Mouse (Mus musculus): ENCODE results near the gene Dnajc22. TPM values are rescaled to one million over a fixed set of nuclear protein-coding genes. Genes with fewer than 3 reads are reported as not detected.
A peak's percentile ranks its signal among the peaks of the same experiment; 100 is the strongest.

Dnajc22 gene
- polyA plus RNA-seq, 1 experiment from 2014 or later = 0.56 TPM

DNA sequence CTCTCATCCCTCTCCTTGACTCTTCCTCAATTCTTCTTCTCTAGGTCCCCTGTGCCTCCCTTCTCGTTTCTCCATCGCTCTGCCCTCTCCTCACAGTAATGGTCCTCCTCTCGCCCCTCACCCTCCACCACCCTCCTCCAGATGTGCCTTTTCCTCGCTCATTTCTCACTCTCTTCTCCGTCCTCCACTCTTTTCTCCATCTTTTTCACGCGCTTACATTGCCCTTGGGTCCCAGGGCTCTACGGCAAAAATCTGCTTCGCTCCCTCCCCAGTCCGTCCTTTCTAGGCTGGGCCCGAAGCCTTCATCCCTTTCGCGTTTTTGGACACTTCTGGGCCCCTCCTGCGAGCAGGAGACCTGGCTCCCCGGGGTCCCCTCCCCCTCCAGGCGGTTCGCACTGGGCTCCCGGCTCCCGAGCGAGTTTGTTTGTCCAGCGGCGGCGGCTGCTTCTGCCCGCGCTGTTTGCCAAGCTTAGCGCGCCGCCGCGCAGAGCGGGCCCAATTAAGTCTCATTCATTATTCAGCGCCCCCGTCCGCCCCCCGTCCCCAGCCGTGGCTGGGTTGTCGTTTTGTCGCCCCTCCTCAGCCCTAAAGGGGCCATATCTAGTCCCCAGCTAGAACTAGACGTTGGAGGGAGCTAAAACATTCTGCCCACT lies 5.0 kb downstream of the Dnajc22 start:
- Histone ChIP-seq H3K4me3 (ENCODE audit: low read depth, low read length) (peak overlapping the region; percentile 34), H3K27me3 (ENCODE audit: control insufficient read depth, insufficient read depth, low read length) (peaks cover 58% of the 10 kb centered on the region), H3K36me3 (replicated peaks; ENCODE audit: control insufficient read depth, insufficient read depth, low read depth, low read length) (no peaks in the 10 kb centered on the region), H3K9ac (replicated peaks; ENCODE audit: low read length) (peak overlapping the region; percentile 22), H3K4me1 (ENCODE audit: control insufficient read depth, insufficient read depth, low read length) (peaks cover 21% of the 10 kb centered on the region), H3K9me3 (replicated peaks; ENCODE audit: control insufficient read depth, low read length) (no peaks in the 10 kb centered on the region), H3K27ac (replicated peaks; ENCODE audit: low read depth, low read length) (no peak overlapping the region), H3K4me2 (ENCODE audit: low read depth, low read length) (peak overlapping the region; percentile 67)
- WGBS = 1% methylated on average over 39 of the region's 39 CpGs
- DNase-seq (ENCODE audit: low spot score) = peak; percentile 49
- ATAC-seq (replicated peaks; ENCODE audit: insufficient number of reproducible peaks, low FRiP score, low TSS enrichment, low read depth) = no peak

DNA sequence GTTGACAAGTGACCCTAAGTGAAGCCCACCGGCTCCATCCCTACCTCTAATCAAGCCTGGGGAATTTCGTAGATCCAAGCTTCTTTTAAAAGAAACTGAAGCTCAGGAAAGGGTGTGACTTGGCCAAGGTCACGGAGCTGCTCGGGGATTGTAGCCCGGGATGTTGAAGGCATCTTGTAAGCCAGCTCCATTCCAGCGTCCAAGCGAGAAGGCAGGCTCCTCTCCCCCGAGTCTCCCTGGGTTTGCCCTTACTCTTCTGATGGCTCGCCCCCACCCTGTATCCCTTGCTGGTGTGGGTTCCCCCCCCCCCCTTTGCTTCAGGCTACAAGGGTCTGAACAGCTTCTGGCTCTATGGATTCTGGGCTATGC lies 5.5 kb downstream of the Dnajc22 start:
- DNase-seq (ENCODE audit: low spot score) (peak; percentile 27), ATAC-seq (replicated peaks; ENCODE audit: insufficient number of reproducible peaks, low FRiP score, low TSS enrichment, low read depth) (no peak)
- Histone ChIP-seq H3K36me3 (replicated peaks; ENCODE audit: control insufficient read depth, insufficient read depth, low read depth, low read length) (no peaks in the 10 kb centered on the region), H3K4me2 (ENCODE audit: low read depth, low read length) (peak overlapping the region; percentile 67; the same call in 1 of the 2 replicates), H3K27me3 (ENCODE audit: control insufficient read depth, insufficient read depth, low read length) (peaks cover 53% of the 10 kb centered on the region), H3K9me3 (replicated peaks; ENCODE audit: control insufficient read depth, low read length) (no peaks in the 10 kb centered on the region), H3K27ac (replicated peaks; ENCODE audit: low read depth, low read length) (no peak overlapping the region), H3K4me1 (ENCODE audit: control insufficient read depth, insufficient read depth, low read length) (peaks cover 21% of the 10 kb centered on the region), H3K4me3 (ENCODE audit: low read depth, low read length) (peak overlapping the region; percentile 34; the same call in 1 of the 2 replicates), H3K9ac (replicated peaks; ENCODE audit: low read length) (no peak overlapping the region)
- 2% methylated on average over 9 of the region's 9 CpGs for WGBS

DNA sequence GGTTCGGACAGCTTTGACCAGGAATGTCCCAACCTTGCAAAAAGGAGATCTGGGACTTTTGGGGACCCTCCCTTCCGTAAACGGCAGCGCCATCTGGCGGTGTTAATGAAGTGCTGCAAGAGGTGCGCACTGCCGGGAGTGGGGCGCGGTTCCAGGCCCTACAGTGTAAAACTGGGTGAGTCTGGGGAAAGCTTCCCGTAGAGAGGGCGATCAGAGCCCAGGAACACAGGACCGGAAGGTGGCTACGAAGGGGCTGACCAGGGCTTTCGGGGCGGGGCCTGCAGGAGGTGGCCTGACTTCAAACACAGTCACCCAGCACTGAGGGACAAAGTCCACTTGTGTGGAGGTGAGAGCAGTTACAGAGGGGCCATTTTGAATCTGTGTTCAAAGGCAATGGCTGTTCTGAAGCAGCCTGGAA lies 6.2 kb downstream of the Dnajc22 start:
- peaks cover 21% of the 10 kb centered on the region for H3K4me1 ChIP-seq (ENCODE audit: control insufficient read depth, insufficient read depth, low read length)
- DNase-seq (ENCODE audit: low spot score) = peak; percentile 77

DNA sequence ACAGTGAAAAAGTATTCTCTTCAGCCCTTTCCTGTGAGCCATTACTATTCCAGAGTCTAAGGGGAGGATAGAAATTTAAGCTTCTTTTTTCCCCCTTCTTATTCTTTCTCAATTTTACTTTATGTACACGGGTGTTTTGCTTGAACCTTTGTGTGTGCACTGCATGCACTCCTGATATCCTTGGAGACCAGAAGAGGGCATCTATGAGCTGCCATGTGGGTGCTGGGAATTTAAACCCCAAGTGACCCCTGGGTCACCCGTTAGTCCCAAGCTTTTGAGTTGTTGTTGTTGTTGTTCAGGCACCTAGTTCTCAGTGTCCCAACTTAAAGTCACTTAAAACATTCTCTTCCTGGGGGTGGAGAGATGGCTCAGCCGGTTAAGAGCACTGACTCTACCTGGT lies 7.0 kb downstream of the Dnajc22 start:
- Histone ChIP-seq H3K27ac (replicated peaks; ENCODE audit: low read depth, low read length) (no peak overlapping the region), H3K4me2 (ENCODE audit: low read depth, low read length) (no peak overlapping the region), H3K27me3 (ENCODE audit: control insufficient read depth, insufficient read depth, low read length) (peaks cover 45% of the 10 kb centered on the region), H3K36me3 (replicated peaks; ENCODE audit: control insufficient read depth, insufficient read depth, low read depth, low read length) (no peaks in the 10 kb centered on the region), H3K4me3 (ENCODE audit: low read depth, low read length) (no peak overlapping the region), H3K4me1 (ENCODE audit: control insufficient read depth, insufficient read depth, low read length) (peaks cover 18% of the 10 kb centered on the region), H3K9me3 (replicated peaks; ENCODE audit: control insufficient read depth, low read length) (no peaks in the 10 kb centered on the region), H3K9ac (replicated peaks; ENCODE audit: low read length) (no peak overlapping the region)
- WGBS = 52% methylated on average over 3 of the region's 3 CpGs
- DNase-seq (ENCODE audit: low spot score) (no peak), ATAC-seq (replicated peaks; ENCODE audit: insufficient number of reproducible peaks, low FRiP score, low TSS enrichment, low read depth) (no peak)

More for the DNA sequence above, 6.2 kb downstream of the Dnajc22 start:
- under 1% methylated on average over 15 of the region's 15 CpGs for WGBS
- peak overlapping the region; percentile 25 for H3K4me2 ChIP-seq (ENCODE audit: low read depth, low read length)
- ATAC-seq (replicated peaks; ENCODE audit: insufficient number of reproducible peaks, low FRiP score, low TSS enrichment, low read depth) = peak; percentile 45
- H3K27me3 ChIP-seq (ENCODE audit: control insufficient read depth, insufficient read depth, low read length) = peaks cover 50% of the 10 kb centered on the region
- H3K4me3 ChIP-seq (ENCODE audit: low read depth, low read length) = no peak overlapping the region; the same call in 1 of the 2 replicates
- no peak overlapping the region for H3K27ac ChIP-seq (replicated peaks; ENCODE audit: low read depth, low read length)
- H3K9me3 ChIP-seq (replicated peaks; ENCODE audit: control insufficient read depth, low read length) = no peaks in the 10 kb centered on the region
- no peaks in the 10 kb centered on the region for H3K36me3 ChIP-seq (replicated peaks; ENCODE audit: control insufficient read depth, insufficient read depth, low read depth, low read length)
- H3K9ac ChIP-seq (replicated peaks; ENCODE audit: low read length) = peak overlapping the region; percentile 37; the same call in 1 of the 2 replicates

DNA sequence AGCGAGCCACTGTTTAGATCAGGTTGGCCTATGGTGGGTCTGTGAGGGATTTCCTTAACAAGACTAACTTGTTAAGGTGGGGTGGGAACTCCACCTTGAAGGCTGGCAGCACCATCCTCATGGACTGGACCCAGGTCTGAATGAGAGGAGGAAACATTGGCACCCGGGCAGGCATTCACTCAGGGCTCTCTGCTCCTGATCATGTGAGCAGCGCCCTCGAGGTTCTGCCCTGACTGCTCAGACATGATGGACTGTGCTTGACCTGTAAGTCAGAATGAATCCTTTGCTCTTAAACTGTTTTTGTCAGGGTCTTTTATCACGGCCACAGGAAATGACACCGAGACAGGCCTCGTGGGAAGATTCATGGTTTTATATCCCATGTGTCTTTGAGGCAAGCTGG lies 12.3 kb downstream of the Dnajc22 start:
- Histone ChIP-seq H3K4me1 (ENCODE audit: control insufficient read depth, insufficient read depth, low read length) (no peaks in the 10 kb centered on the region), H3K9ac (replicated peaks; ENCODE audit: low read length) (no peak overlapping the region), H3K27ac (replicated peaks; ENCODE audit: low read depth, low read length) (no peak overlapping the region), H3K27me3 (ENCODE audit: control insufficient read depth, insufficient read depth, low read length) (no peaks in the 10 kb centered on the region), H3K9me3 (replicated peaks; ENCODE audit: control insufficient read depth, low read length) (no peaks in the 10 kb centered on the region), H3K4me2 (ENCODE audit: low read depth, low read length) (no peak overlapping the region), H3K4me3 (ENCODE audit: low read depth, low read length) (no peak overlapping the region), H3K36me3 (replicated peaks; ENCODE audit: control insufficient read depth, insufficient read depth, low read depth, low read length) (no peaks in the 10 kb centered on the region)
- no peak for DNase-seq (ENCODE audit: low spot score)
- WGBS = 77% methylated on average over 7 of the region's 7 CpGs
- ATAC-seq (replicated peaks; ENCODE audit: insufficient number of reproducible peaks, low FRiP score, low TSS enrichment, low read depth) = no peak

DNA sequence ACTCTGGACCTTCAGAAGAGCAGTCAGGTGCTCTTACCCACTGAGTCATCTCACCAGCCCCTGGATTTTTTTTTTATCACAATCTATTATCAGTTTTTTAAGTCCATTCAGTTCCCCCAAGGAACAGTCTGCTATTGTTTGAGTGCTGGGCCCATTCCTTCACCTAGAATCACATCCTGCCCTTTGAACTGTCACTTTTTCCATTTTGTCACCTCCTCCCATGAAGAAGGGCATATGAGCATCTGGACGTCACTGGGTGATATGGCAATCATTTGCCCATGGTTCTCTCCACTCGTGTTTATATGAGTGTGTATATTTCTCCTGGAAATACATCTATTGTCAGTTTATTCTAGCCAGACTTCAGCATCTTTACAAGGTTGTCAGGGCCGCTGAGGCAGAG lies 14.9 kb downstream of the Dnajc22 start:
- no peak for ATAC-seq (replicated peaks; ENCODE audit: insufficient number of reproducible peaks, low FRiP score, low TSS enrichment, low read depth)
- H3K4me2 ChIP-seq (ENCODE audit: low read depth, low read length) = no peak overlapping the region
- no peak overlapping the region for H3K9ac ChIP-seq (replicated peaks; ENCODE audit: low read length)
- no peaks in the 10 kb centered on the region for H3K27me3 ChIP-seq (ENCODE audit: control insufficient read depth, insufficient read depth, low read length)
- no peaks in the 10 kb centered on the region for H3K4me1 ChIP-seq (ENCODE audit: control insufficient read depth, insufficient read depth, low read length)
- H3K9me3 ChIP-seq (replicated peaks; ENCODE audit: control insufficient read depth, low read length) = no peaks in the 10 kb centered on the region
- no peak overlapping the region for H3K4me3 ChIP-seq (ENCODE audit: low read depth, low read length)
- no peak for DNase-seq (ENCODE audit: low spot score)
- 82% methylated on average over 3 of the region's 3 CpGs for WGBS
- no peaks in the 10 kb centered on the region for H3K36me3 ChIP-seq (replicated peaks; ENCODE audit: control insufficient read depth, insufficient read depth, low read depth, low read length)
- no peak overlapping the region for H3K27ac ChIP-seq (replicated peaks; ENCODE audit: low read depth, low read length)

DNA sequence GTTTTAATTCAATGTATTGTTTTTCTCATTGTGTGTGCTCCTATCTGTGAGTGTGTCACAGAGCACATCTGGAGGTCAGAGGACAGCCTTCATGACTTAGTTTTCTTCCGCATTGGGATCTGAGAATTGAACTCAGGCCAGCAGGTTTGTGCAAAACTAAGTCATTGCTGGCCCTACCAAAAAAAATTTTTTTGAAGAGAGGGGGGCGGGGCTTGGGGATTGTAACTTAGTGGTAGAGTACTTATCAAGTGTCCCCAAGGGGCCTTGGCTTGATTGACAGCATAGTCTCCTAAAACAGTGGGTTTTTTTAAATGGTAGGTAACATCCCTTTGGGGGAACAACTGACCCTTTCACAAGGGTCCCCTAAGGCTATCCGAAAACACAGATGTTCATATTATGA lies 18.2 kb downstream of the Dnajc22 start:
- WGBS = 71% methylated on average over 3 of the region's 3 CpGs

DNA sequence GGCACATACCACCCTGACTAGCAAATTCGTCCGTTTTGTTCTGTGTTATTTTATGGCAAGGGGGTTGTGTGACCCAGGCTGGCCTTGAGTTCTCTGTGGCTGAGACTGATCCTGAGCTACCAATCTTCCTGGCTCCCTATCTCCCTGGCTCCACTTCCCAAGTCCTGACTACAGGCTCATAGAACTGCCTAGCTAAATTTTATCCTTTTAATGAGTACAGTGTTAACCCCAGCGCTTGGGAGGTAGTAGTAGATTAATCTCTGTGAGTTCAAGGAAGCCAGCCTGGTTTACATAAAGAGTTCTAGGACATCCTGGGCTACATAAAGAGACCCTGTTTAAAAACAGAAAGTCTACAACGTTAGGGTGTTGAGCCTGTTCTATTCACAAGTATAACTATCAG lies 18.8 kb downstream of the Dnajc22 start:
- DNase-seq (ENCODE audit: low spot score) (no peak), ATAC-seq (replicated peaks; ENCODE audit: insufficient number of reproducible peaks, low FRiP score, low TSS enrichment, low read depth) (no peak)
- Histone ChIP-seq H3K4me1 (ENCODE audit: control insufficient read depth, insufficient read depth, low read length) (no peaks in the 10 kb centered on the region), H3K27me3 (ENCODE audit: control insufficient read depth, insufficient read depth, low read length) (no peaks in the 10 kb centered on the region), H3K36me3 (replicated peaks; ENCODE audit: control insufficient read depth, insufficient read depth, low read depth, low read length) (no peaks in the 10 kb centered on the region), H3K27ac (replicated peaks; ENCODE audit: low read depth, low read length) (no peak overlapping the region), H3K4me3 (ENCODE audit: low read depth, low read length) (no peak overlapping the region), H3K9me3 (replicated peaks; ENCODE audit: control insufficient read depth, low read length) (no peaks in the 10 kb centered on the region), H3K9ac (replicated peaks; ENCODE audit: low read length) (no peak overlapping the region), H3K4me2 (ENCODE audit: low read depth, low read length) (no peak overlapping the region)
- 50% methylated on average over 4 of the region's 4 CpGs for WGBS

More for the DNA sequence above, 18.2 kb downstream of the Dnajc22 start:
- Histone ChIP-seq H3K36me3 (replicated peaks; ENCODE audit: control insufficient read depth, insufficient read depth, low read depth, low read length) (no peaks in the 10 kb centered on the region), H3K4me2 (ENCODE audit: low read depth, low read length) (no peak overlapping the region), H3K9ac (replicated peaks; ENCODE audit: low read length) (no peak overlapping the region), H3K4me3 (ENCODE audit: low read depth, low read length) (no peak overlapping the region), H3K27me3 (ENCODE audit: control insufficient read depth, insufficient read depth, low read length) (no peaks in the 10 kb centered on the region), H3K27ac (replicated peaks; ENCODE audit: low read depth, low read length) (no peak overlapping the region), H3K4me1 (ENCODE audit: control insufficient read depth, insufficient read depth, low read length) (no peaks in the 10 kb centered on the region), H3K9me3 (replicated peaks; ENCODE audit: control insufficient read depth, low read length) (no peaks in the 10 kb centered on the region)
- no peak for ATAC-seq (replicated peaks; ENCODE audit: insufficient number of reproducible peaks, low FRiP score, low TSS enrichment, low read depth)
- no peak for DNase-seq (ENCODE audit: low spot score)

Measured in embryonic facial prominence, embryonic 11.5 days (tissue).